Mouse (Mus musculus) thymus, adult 2 months (tissue): ENCODE data around the gene Car15. TPM values are rescaled to one million over a fixed set of nuclear protein-coding genes. Genes with fewer than 3 reads are reported as not detected.

ENCODE experiments used
- DNase-seq: peaks from one replicate; pipeline ENCODE4 v3.0.0; 2021
- H3K27ac ChIP-seq: fragments of 200-500 bp; 2 replicates; pipeline ENCODE4 v1.5.1; 2012; ENCODE audit warnings: low read length, control low read depth; ENCODE audit not compliant: control insufficient read depth, insufficient read depth
- H3K27me3 ChIP-seq: fragments of 200-500 bp; 2 replicates; pipeline ENCODE4 v1.6.1; 2012; ENCODE audit warnings: mild to moderate bottlenecking, low read length, moderate library complexity, mixed read lengths; ENCODE audit not compliant: control insufficient read depth, insufficient read depth
- H3K36me3 ChIP-seq: fragments of 200-500 bp; 2 replicates; pipeline ENCODE4 v1.6.1; 2012; ENCODE audit warnings: mild to moderate bottlenecking, low read length, moderate library complexity; ENCODE audit not compliant: control insufficient read depth, insufficient read depth
- H3K4me1 ChIP-seq: fragments of 200-500 bp; replicated peaks from 2 replicates; pipeline ENCODE4 v1.6.1; 2012; ENCODE audit warnings: low read length; ENCODE audit not compliant: control insufficient read depth, insufficient read depth
- H3K4me3 ChIP-seq: fragments of 200-500 bp; 2 replicates; pipeline ENCODE4 v1.5.1; 2012; ENCODE audit warnings: mild to moderate bottlenecking, low read length, control low read depth, moderate library complexity; ENCODE audit not compliant: control insufficient read depth, insufficient read depth
- CTCF ChIP-seq: fragments of 200-500 bp; IDR thresholded peaks from 2 replicates; pipeline ENCODE4 v1.5.1; 2012; ENCODE audit warnings: mild to moderate bottlenecking, control low read depth, low read length, moderate library complexity, borderline replicate concordance; ENCODE audit not compliant: control insufficient read depth, poor library complexity, insufficient read depth; ENCODE audit errors: extremely low read depth
- POLR2A ChIP-seq: fragments of 200-500 bp; IDR thresholded peaks from 2 replicates; pipeline ENCODE4 v1.6.1; 2012; ENCODE audit warnings: mild to moderate bottlenecking, low read length, control low read depth, moderate library complexity; ENCODE audit not compliant: control insufficient read depth, poor library complexity, insufficient read depth; ENCODE audit errors: extremely low read depth
- WGBS: fragments of 180-500 bp; shearing (Covaris S2); methylation state at CpG from one replicate; pipeline ENCODE4 v1.1.7; 2018; 5-methylcytosine and 5-hydroxymethylcytosine counted together
- polyA plus RNA-seq: library from polyadenylated mRNA; depleted of rRNA; stranded (reverse); fragments of >200 nt; gene quantifications from 2 replicates; pipeline ENCODE4 v1.2.3, GENCODE M21; 2012

The Car15 gene
- polyA plus RNA-seq, 1 experiment = 22.4 TPM

DNA sequence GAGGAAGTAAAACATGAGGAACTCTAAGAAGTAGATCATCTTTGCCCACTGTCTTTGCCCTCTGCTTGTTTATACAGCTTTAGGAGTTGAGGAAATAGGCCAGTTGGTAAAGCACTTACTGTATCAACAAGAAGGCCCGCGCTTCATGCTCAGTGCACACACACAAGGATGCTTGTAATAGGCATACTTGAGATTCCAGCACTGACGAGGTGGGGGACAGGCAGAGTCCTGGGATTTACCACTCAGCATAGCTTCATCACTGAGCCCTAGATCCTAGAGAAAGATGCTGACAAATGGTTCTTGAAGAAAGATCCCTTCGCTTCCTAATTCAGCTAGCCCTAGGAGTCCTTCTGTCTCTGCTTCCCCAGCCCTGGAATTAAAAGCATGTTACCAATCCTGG is 25.0 kb downstream of the Car15 start:
- TF ChIP-seq POLR2A (no peak), CTCF (no peak)
- H3K4me3 ChIP-seq = no peak overlapping the region
- no peaks in the 10 kb centered on the region for H3K36me3 ChIP-seq
- 77% methylated on average over 4 of the region's 4 CpGs for WGBS
- no peak overlapping the region for H3K27ac ChIP-seq
- DNase-seq = no peak
- peaks cover 11% of the 10 kb centered on the region for H3K4me1 ChIP-seq
- H3K27me3 ChIP-seq = no peaks in the 10 kb centered on the region

DNA sequence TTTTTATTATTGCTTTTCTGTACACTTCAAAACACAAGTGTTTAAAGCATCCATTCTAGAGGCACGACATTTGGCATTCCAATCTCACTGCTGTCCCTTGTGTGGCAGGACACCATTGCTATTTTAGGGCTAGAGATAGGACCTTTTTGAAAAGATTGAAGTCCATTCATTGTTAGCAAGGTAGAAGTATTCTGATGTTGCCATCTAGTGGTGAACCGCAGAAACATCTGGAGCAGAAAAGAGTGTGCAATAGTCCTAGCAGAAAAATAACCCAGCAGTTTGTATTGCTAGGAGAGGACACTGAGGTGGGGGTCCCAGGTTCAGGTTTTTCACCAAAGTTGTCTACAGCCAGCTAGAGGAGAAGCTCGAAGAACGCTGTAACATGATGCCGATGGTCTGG is 26.0 kb downstream of the Car15 start:
- peak; percentile 26 for DNase-seq
- WGBS = 9% methylated on average over 5 of the region's 5 CpGs
- no peaks in the 10 kb centered on the region for H3K36me3 ChIP-seq
- H3K4me1 ChIP-seq = peaks cover 16% of the 10 kb centered on the region
- no peak overlapping the region for H3K27ac ChIP-seq
- H3K27me3 ChIP-seq = no peaks in the 10 kb centered on the region
- TF ChIP-seq POLR2A (no peak), CTCF (no peak)
- no peak overlapping the region for H3K4me3 ChIP-seq

DNA sequence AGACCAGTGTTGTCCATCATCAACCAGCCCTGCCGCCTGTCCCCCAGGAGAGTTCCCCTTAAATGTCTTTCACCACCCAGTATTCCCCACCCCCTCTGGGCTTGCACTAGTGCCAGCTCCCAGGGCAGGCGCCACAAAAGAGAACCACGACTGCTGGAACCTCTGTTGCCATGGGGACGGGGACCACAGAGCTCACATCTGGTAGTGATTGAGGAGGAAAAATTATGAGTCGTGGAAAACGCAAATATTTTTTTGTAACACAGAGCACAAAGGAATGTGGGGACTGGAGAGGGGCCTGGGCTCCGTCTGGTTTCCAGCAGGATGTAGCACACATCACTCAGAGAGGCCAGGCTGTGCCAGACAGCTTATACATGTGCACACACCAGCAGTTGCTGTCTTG is 28.5 kb downstream of the Car15 start:
- WGBS = 12% methylated on average over 7 of the region's 7 CpGs
- no peak overlapping the region for H3K27ac ChIP-seq
- peaks cover 18% of the 10 kb centered on the region; the same call in 1 of the 2 replicates for H3K27me3 ChIP-seq
- H3K4me1 ChIP-seq = peaks cover 16% of the 10 kb centered on the region
- no peak overlapping the region for H3K4me3 ChIP-seq
- TF ChIP-seq POLR2A (no peak), CTCF (no peak)
- DNase-seq = no peak
- H3K36me3 ChIP-seq = no peaks in the 10 kb centered on the region

DNA sequence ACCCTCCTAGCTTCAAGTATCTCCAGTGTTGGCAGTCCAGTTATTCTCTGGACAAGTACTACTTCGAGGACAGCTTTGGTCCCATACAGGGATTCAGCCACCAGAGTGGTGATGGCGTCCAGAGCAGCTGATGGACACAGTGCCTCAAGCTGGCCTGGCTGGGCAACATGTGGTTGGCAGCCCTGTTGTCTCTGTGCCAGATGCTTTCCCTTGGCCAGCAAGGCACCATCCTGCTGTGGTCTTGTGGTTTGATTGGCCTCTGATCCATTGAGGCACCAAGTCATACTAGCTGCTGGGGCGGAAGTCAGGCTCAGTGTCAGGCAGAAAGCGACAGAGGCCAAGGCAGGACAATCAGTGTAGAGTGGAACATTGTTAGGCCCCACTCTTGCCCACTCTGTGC is 29.0 kb downstream of the Car15 start:
- DNase-seq = no peak
- Histone ChIP-seq H3K27me3 (peaks cover 22% of the 10 kb centered on the region; the same call in 1 of the 2 replicates), H3K4me1 (peaks cover 21% of the 10 kb centered on the region), H3K4me3 (no peak overlapping the region), H3K27ac (no peak overlapping the region), H3K36me3 (no peaks in the 10 kb centered on the region)
- TF ChIP-seq POLR2A (no peak), CTCF (no peak)
- 83% methylated on average over 4 of the region's 4 CpGs for WGBS

DNA sequence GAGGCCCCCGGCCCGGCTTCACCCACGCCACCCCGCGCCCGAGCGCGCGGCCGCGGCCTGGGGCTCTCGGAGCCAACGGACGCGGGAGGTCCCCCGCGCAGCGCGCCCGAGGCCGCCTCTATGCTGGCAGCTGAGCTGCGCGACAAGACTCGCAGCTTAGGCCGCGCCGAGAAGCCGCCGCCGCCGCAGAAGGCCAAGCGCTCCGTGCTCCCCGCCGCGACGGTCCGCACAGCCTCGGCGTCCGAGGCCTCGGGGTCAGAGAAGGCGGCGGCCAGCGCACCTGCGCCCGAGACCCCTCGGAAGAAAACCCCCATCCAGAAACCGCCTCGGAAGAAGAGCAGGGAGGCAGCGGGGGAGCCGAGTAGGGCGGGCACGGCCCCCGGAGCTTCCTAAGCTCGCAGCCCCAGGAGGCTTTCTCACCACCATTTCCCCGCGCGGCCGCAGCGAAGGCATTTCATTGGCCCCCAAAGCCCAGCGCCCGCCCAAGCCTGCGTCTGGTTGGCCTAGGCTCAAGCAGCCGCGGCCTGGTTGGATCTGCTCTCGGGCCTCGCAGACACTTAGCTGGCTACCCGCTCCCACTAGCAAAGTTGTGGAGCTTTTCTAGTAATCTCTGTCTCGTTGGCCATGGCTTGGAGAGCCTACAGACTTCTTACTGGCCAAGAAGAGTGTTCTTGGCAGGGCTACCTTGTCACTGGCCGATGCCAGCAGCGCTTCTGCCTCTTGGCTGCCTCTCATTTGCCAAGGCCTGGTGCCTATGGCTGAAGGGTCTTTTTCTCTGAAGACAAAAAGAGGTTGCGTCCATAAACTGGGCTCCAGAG is 30.8 kb downstream of the Car15 start:
- Histone ChIP-seq H3K27ac (no peak overlapping the region), H3K27me3 (peaks cover 35% of the 10 kb centered on the region; the same call in 1 of the 2 replicates)
- WGBS = 5% methylated on average over 73 of the region's 73 CpGs

DNA sequence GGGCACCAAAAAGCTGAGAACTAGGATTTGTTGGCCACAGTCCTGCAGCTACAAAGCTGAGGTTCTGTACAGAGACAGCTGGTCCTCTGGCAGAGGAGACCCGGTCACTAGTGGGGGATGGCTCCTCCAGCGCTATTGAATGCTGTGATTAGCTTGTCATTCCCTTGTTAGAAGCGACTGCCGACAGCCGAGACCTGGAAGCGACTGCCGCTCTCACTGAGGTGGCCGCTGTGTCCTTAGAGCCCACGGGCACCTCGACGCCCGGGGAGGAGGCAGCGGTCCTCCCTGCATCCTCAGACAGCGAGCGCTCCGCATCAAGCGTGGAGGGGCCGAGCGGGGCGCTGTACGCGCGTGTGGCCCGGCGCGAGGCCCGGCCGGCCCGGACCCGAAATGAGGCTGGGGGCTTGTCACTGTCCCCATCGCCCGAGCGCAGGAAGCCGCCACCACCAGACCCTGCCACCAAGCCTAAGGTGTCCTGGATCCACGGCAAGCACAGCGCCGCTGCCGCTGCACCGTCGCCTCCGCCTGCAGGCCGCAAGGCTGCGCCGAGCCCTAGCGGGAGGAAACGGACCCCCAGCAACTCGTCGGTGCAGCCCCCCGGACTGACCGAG is 31.5 kb downstream of the Car15 start:
- H3K36me3 ChIP-seq = no peaks in the 10 kb centered on the region
- WGBS = 6% methylated on average over 50 of the region's 50 CpGs
- H3K4me3 ChIP-seq = peak overlapping the region; percentile 78
- no peak for DNase-seq
- peaks cover 41% of the 10 kb centered on the region; the same call in 1 of the 2 replicates for H3K27me3 ChIP-seq
- peaks cover 30% of the 10 kb centered on the region for H3K4me1 ChIP-seq
- H3K27ac ChIP-seq = no peak overlapping the region
- TF ChIP-seq CTCF = no peak; the same call in 1 of the 2 replicates

More for the DNA sequence above, 30.8 kb downstream of the Car15 start:
- peak overlapping the region; percentile 78 for H3K4me3 ChIP-seq
- peaks cover 30% of the 10 kb centered on the region for H3K4me1 ChIP-seq
- peak; percentile 41; the same call in 1 of the 2 replicates for TF ChIP-seq POLR2A
- TF ChIP-seq CTCF = 0 out of 2 replicates have a peak, but pooled peaks have one; percentile 25
- no peaks in the 10 kb centered on the region for H3K36me3 ChIP-seq
- peak; percentile 92 for DNase-seq
